8 mouse cellular contexts compared by ENCODE assay signal in genomic region chr12:83687934-83688315, GRCm38 (mm10). TPM values are rescaled to one million over a fixed set of nuclear protein-coding genes. Genes with fewer than 3 reads are reported as not detected.
DNase-seq lines count a peak whose midpoint lies in the region; ATAC-seq lines count a peak whose summit lies in the region.

Gene Psen1, plus strand, starts transcription at chr12:83688152.

- WGBS in forebrain, embryonic 11.5 days = under 1% methylated on average over 38 of the region's 38 CpGs
- under 1% methylated on average over 38 of the region's 38 CpGs for WGBS in heart, embryonic 16.5 days
- under 1% methylated on average over 38 of the region's 38 CpGs for WGBS in liver, embryonic 15.5 days (ENCODE audit: insufficient replicate concordance)
- under 1% methylated on average over 38 of the region's 38 CpGs for WGBS in neural tube, embryonic 12.5 days

- H3K9me3 ChIP-seq in forebrain, embryonic 11.5 days (ENCODE audit: control insufficient read depth, low read length) = no peaks in the 10 kb centered on the region
- no peaks in the 10 kb centered on the region for H3K9me3 ChIP-seq in heart, embryonic 16.5 days (replicated peaks; ENCODE audit: control insufficient read depth, low read length)
- no peaks in the 10 kb centered on the region for H3K9me3 ChIP-seq in liver, embryonic 15.5 days (replicated peaks)
- no peaks in the 10 kb centered on the region for H3K9me3 ChIP-seq in neural tube, embryonic 12.5 days

- no peaks in the 10 kb centered on the region for H3K27me3 ChIP-seq in forebrain, embryonic 11.5 days (ENCODE audit: control insufficient read depth, insufficient read depth, low read length)
- no peaks in the 10 kb centered on the region for H3K27me3 ChIP-seq in heart, embryonic 16.5 days (ENCODE audit: control insufficient read depth, insufficient read depth, low read length)
- no peaks in the 10 kb centered on the region for H3K27me3 ChIP-seq in liver, embryonic 15.5 days
- H3K27me3 ChIP-seq in neural tube, embryonic 12.5 days (replicated peaks) = no peaks in the 10 kb centered on the region

- H3K4me1 ChIP-seq in forebrain, embryonic 11.5 days (replicated peaks; ENCODE audit: control insufficient read depth, insufficient read depth, low read length) = no peaks in the 10 kb centered on the region
- H3K4me1 ChIP-seq in heart, embryonic 16.5 days (ENCODE audit: control insufficient read depth, insufficient read depth, low read length) = peaks cover 8% of the 10 kb centered on the region
- H3K4me1 ChIP-seq in liver, embryonic 15.5 days (replicated peaks) = peaks cover 31% of the 10 kb centered on the region
- peaks cover 14% of the 10 kb centered on the region for H3K4me1 ChIP-seq in neural tube, embryonic 12.5 days

- peak within 1 kb of the TSS; percentile 87 for H3K4me2 ChIP-seq in forebrain, embryonic 11.5 days (ENCODE audit: low read depth, low read length, severe bottlenecking)
- H3K4me2 ChIP-seq in heart, embryonic 16.5 days (ENCODE audit: low read depth, low read length) = peak within 1 kb of the TSS; percentile 77
- H3K4me2 ChIP-seq in liver, embryonic 15.5 days = peak within 1 kb of the TSS; percentile 75
- peak within 1 kb of the TSS; percentile 64 for H3K4me2 ChIP-seq in neural tube, embryonic 12.5 days (replicated peaks)

- no peaks in the 10 kb centered on the region for H3K36me3 ChIP-seq in forebrain, embryonic 11.5 days (ENCODE audit: control insufficient read depth, insufficient read depth, low read length)
- no peaks in the 10 kb centered on the region; the same call in 1 of the 2 replicates for H3K36me3 ChIP-seq in heart, embryonic 16.5 days (ENCODE audit: control insufficient read depth, insufficient read depth)
- peaks cover 18% of the 10 kb centered on the region for H3K36me3 ChIP-seq in liver, embryonic 15.5 days (replicated peaks)
- H3K36me3 ChIP-seq in neural tube, embryonic 12.5 days = peaks cover 12% of the 10 kb centered on the region

- ATAC-seq in forebrain, embryonic 11.5 days (replicated peaks; ENCODE audit: low FRiP score) = peak; percentile 99
- peak; percentile 98 for ATAC-seq in heart, embryonic 16.5 days (replicated peaks; ENCODE audit: extremely low read depth, insufficient read depth, low FRiP score)
- peak; percentile 95 for ATAC-seq in liver, embryonic 15.5 days (ENCODE audit: insufficient read depth)
- ATAC-seq in neural tube, embryonic 12.5 days (ENCODE audit: low FRiP score, low read depth) = peak; percentile 99

- H3K4me3 ChIP-seq in forebrain, embryonic 11.5 days (ENCODE audit: low read depth, low read length) = peak within 1 kb of the TSS; percentile 93
- peak within 1 kb of the TSS; percentile 97 for H3K4me3 ChIP-seq in heart, embryonic 16.5 days (ENCODE audit: low read length)
- H3K4me3 ChIP-seq in liver, embryonic 15.5 days (replicated peaks) = peak within 1 kb of the TSS; percentile 96
- peak within 1 kb of the TSS; percentile 90 for H3K4me3 ChIP-seq in neural tube, embryonic 12.5 days

- H3K27ac ChIP-seq in forebrain, embryonic 11.5 days (ENCODE audit: low read depth, low read length) = peak within 1 kb of the TSS; percentile 81
- H3K27ac ChIP-seq in heart, embryonic 16.5 days (ENCODE audit: low read length) = peak within 1 kb of the TSS; percentile 93
- H3K27ac ChIP-seq in liver, embryonic 15.5 days (replicated peaks) = peak within 1 kb of the TSS; percentile 97
- peak within 1 kb of the TSS; percentile 81 for H3K27ac ChIP-seq in neural tube, embryonic 12.5 days

- peak; percentile 93 to 94 for DNase-seq in CD8-positive naive resting alpha-beta T cell, adult 2 months (ENCODE audit: low read depth in 2 of 2, low spot score in 2 of 2)
- DNase-seq in c-Kit-positive CD71-negative TER-119-negative erythroid progenitor cells, embryonic 14.5 days (ENCODE audit: low read depth) = peak; percentile 88
- peak; percentile 98 for DNase-seq in forebrain, embryonic 11.5 days (ENCODE audit: low spot score)
- peak; percentile 94 to 96 for DNase-seq in kidney, postnatal 36 days
- DNase-seq in telencephalon, adult 2 months (ENCODE audit: low read depth, low spot score) = peak; percentile 86

- peak within 1 kb of the TSS; percentile 91 for H3K9ac ChIP-seq in forebrain, embryonic 11.5 days (ENCODE audit: low read length)
- peak within 1 kb of the TSS; percentile 96 for H3K9ac ChIP-seq in heart, embryonic 16.5 days (ENCODE audit: low read length)
- H3K9ac ChIP-seq in liver, embryonic 15.5 days = peak within 1 kb of the TSS; percentile 91
- H3K9ac ChIP-seq in neural tube, embryonic 12.5 days = peak within 1 kb of the TSS; percentile 89

RNA-seq across cellular contexts. Expression of gene Psen1, which starts in this region (rescaled TPM):
- 64.9 and 69.6 TPM in 2 replicates for polyA plus RNA-seq in forebrain, embryonic 11.5 days (2014; fragmentation: Nextera tagmentation; extraction: Ambion mirVana)
- 46.1 and 49.4 TPM in 2 replicates for polyA plus RNA-seq in heart, embryonic 16.5 days (2015; fragmentation: Nextera tagmentation; extraction: Ambion mirVana)
- polyA plus RNA-seq in liver, embryonic 15.5 days (2015; fragmentation: Nextera tagmentation; extraction: Ambion mirVana) = 20.4 and 21.2 TPM in 2 replicates
- polyA plus RNA-seq in neural tube, embryonic 12.5 days (2016; fragmentation: Nextera tagmentation; extraction: Ambion mirVana) = 69.5 and 77.0 TPM in 2 replicates

Comparison
In these comparisons a context has a peak if more than half of its experiments do, and no peak if none do; other contexts are left out.
1. Peak in every context shown above with its lines: DNase-seq, ATAC-seq, H3K4me3 ChIP-seq and H3K27ac ChIP-seq.